Mouse (Mus musculus) adrenal gland, postnatal 10 days (tissue): ENCODE measurements around the gene Smbd1. TPM values are rescaled to one million over a fixed set of nuclear protein-coding genes. Genes with fewer than 3 reads are reported as not detected.

Experiments
- DNase-seq: peaks from one replicate; pipeline ENCODE4 v3.0.0; 2021; ENCODE audit warnings: mixed read lengths
- long read RNA-seq, 2 experiments: library from polyadenylated mRNA; stranded (forward); transcript quantifications; one replicate each; pipeline ENCODE4 v2.0.0; 2021
- total RNA-seq, 2 experiments: library from RNA; stranded (reverse); gene quantifications; 2 replicates each; pipeline ENCODE4 v1.2.3; 2021

The Smbd1 gene
- not detected for total RNA-seq
- long read RNA-seq, experiment 1: 0 reads
- long read RNA-seq, experiment 2: 0 reads

- no peak for DNase-seq
Observed at GRCm38 (mm10) chr16:32810321-32810720, at the start of gene Smbd1. Gene Smbd1 (minus strand): TSS chr16:32810477.

- DNase-seq: peak; percentile 45
Observed at GRCm38 (mm10) chr16:32858771-32859636, 48.7 kb upstream of the Smbd1 start.

GRCm38 (mm10) chr16:32858356-32858755 lies 48.1 kb upstream of the Smbd1 start:
- DNase-seq: no peak

GRCm38 (mm10) chr16:32856751-32857150 lies 46.5 kb upstream of the Smbd1 start:
- no peak for DNase-seq

- no peak for DNase-seq
Observed at GRCm38 (mm10) chr16:32854050-32854571, 43.8 kb upstream of the Smbd1 start.

- peak; percentile 25 for DNase-seq
Observed at GRCm38 (mm10) chr16:32853492-32854049, 43.3 kb upstream of the Smbd1 start.

GRCm38 (mm10) chr16:32849042-32849830 lies 39.0 kb upstream of the Smbd1 start:
- DNase-seq: no peak

GRCm38 (mm10) chr16:32847103-32847502 lies 36.8 kb upstream of the Smbd1 start:
- DNase-seq: no peak

GRCm38 (mm10) chr16:32831501-32831900 lies 21.2 kb upstream of the Smbd1 start:
- DNase-seq: no peak

- DNase-seq: no peak
Observed at GRCm38 (mm10) chr16:32829104-32829503, 18.8 kb upstream of the Smbd1 start.

- DNase-seq: no peak
Observed at GRCm38 (mm10) chr16:32826521-32826920, 16.2 kb upstream of the Smbd1 start.

GRCm38 (mm10) chr16:32825380-32825779 lies 15.1 kb upstream of the Smbd1 start:
- no peak for DNase-seq

GRCm38 (mm10) chr16:32824061-32824460 lies 13.8 kb upstream of the Smbd1 start:
- no peak for DNase-seq

- no peak for DNase-seq
Observed at GRCm38 (mm10) chr16:32823487-32823886, 13.2 kb upstream of the Smbd1 start.

- no peak for DNase-seq
Observed at GRCm38 (mm10) chr16:32822881-32823280, 12.6 kb upstream of the Smbd1 start.

GRCm38 (mm10) chr16:32822450-32822827 lies 12.2 kb upstream of the Smbd1 start:
- DNase-seq: no peak

GRCm38 (mm10) chr16:32821772-32822449 lies 11.6 kb upstream of the Smbd1 start:
- peak; percentile 42 for DNase-seq

- DNase-seq: no peak
Observed at GRCm38 (mm10) chr16:32818441-32818840, 8.2 kb upstream of the Smbd1 start.

GRCm38 (mm10) chr16:32818036-32818435 lies 7.8 kb upstream of the Smbd1 start:
- DNase-seq: peak; percentile 22

GRCm38 (mm10) chr16:32815160-32815605 lies 4.9 kb upstream of the Smbd1 start:
- peak; percentile 29 for DNase-seq

GRCm38 (mm10) chr16:32814539-32814938 lies 4.3 kb upstream of the Smbd1 start:
- peak; percentile 43 for DNase-seq

- DNase-seq: no peak
Observed at GRCm38 (mm10) chr16:32813771-32814170, 3.5 kb upstream of the Smbd1 start.
